Mouse (Mus musculus): ENCODE measurements around the gene Bbc3.
"Not testable (repeated sequence)": the region's sequence is repeated elsewhere in the genome, so short reads cannot be mapped to it uniquely, and the experiment has no call there.

The Bbc3 gene

GRCm38 (mm10) chr7:16308093-16308492 lies at the start of gene Bbc3:
TSS of gene Bbc3 (plus strand) at chr7:16308393.
- not testable (repeated sequence) for DNase-seq (ENCODE audit: low spot score)

DNA sequence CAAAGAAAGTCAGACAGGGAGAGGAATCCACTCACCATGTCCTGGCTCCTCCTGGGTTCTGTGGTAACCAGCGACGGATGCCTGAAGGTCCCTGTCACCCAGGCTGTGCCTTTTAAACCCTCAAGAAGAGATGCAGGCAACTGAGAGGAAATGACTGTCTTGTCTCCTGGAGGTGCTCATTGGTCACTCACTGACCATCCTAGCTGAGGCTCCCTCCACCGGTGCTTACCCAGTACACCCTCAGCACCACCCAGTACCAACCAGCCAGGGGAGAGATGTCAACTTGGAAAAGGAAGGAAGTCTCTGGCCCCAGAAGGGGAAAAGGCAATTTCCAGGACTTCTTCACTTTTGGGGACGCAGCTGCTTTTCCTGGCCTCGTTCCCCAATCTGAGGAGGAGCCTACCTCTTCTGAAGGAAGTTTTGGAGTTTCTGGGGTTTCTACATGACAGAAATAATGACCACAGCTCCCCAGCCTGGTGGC lies 49.0 kb upstream of the Bbc3 start, which contains the start of gene C5ar1:
Gene C5ar1, minus strand, starts transcription at position 431 of the 481 bp plus-strand sequence.
- no peak for DNase-seq (ENCODE audit: low spot score)

DNA sequence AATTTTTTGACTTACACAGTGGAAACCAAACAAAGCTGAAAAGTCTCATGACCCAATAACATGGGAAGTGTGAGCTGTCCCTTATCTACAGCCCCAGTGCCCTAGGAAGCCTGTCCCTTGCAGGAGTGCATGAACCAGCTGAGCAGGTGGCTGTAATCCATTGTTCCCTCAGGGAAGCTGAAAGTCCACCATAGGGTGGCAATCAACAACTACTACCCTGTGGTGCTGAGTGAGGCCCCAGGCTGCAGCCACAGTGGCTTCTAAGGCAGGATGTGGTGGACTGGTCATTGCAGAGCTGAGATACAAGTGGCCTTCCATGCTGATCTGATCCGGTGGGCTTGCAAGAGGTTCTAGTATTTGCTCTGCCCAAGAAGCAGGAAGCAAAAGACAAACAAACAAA lies 47.1 kb upstream of the Bbc3 start:
- DNase-seq (ENCODE audit: low spot score), result no peak

DNA sequence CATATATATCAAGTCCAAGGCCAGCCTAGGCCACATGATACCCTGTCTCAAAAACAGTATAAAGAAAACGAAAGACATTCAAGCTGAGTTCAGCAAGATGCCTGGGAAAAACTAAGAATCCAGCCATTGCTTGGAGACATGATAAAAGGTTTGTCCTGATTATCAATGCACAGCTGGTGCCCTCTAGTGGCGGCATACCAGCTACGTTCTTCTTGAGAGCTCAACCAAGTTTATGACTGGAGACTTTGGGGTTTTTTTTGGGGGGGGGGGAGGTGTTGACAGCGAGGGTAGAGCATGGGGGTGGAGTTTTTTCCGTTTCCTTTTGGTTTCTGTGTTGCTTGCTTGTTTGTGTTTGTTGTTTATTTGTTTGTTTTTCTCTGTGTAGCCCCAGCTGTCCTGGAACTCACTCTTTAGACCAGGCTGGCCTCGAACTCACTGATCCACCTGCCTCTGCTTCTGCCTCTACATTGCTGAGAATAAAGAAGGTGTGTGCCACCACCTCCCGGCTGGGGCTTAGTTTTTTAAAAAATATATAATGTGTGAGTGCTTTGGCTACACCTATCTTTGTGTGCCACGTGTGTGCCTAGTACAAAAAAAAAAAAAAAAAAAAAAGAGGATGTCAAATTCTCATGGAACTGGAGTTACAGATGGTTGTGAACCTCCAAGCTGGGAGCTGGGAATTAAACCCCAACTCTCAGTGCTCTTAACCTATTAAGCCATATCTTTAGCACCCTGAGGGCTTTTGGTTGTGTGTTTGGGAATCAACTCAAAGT lies 45.0 kb upstream of the Bbc3 start:
- DNase-seq (ENCODE audit: low spot score), result peak; percentile 78

DNA sequence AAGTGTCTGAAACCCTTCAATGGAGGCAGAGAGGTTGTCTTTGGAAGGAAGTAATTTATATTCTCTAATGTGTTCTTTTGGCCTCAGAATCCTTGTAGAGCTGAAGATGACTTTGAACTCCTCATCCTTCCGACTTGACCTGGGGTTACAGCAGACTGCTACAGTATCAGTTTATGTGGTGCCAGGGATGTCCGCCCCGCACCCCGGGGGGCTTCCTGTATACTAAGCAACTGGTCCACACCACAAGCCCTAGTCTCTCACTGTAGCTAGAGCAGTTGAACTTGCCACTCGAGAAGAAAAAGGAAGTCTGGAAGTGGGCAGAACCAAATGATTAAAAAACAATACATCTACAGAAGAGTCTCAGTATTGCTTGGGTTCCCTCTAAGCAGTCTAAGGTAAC lies 44.4 kb upstream of the Bbc3 start:
- DNase-seq (ENCODE audit: low spot score), result no peak

DNA sequence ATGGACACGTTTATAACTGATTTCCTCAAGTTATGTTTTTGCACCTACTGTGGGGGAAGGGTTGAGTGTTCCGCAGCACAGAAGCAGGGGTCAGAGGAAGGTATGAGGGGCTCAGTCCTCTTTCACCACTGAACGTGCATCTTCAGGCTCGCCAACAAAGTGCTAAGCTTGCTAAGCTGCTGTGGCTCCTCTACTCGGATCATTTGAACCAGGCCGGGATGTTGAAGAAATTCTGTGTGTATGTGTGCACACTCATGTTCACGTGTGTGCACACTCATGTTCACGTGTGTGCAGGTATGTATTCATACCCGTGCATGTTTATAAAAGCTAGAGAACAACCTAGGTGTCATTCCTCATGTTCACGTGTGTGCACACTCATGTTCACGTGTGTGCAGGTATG lies 42.3 kb upstream of the Bbc3 start:
- DNase-seq (ENCODE audit: low spot score), result no peak

GRCm38 (mm10) chr7:16266593-16266992 lies 41.6 kb upstream of the Bbc3 start:
- DNase-seq (ENCODE audit: low spot score), result not testable (repeated sequence)

DNA sequence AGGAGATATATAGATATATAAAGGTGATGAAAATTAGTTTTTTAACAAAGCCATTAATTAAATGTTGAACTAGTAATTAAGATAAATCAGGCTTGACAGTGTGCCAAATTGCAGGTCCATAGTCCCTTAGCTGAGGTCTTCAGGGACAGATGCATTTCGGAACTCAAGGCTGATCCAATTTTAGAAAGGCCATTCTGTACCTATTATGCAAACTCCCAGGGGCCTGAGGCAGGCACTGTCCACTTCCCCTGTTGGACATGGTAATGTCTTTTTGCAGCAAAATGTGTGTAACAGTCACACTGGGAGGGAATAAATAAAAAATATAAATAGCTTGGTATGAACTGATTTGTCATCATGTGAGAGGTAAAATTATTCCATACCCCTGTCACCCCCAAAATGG lies 37.1 kb upstream of the Bbc3 start:
- no peak for DNase-seq (ENCODE audit: low spot score)

DNA sequence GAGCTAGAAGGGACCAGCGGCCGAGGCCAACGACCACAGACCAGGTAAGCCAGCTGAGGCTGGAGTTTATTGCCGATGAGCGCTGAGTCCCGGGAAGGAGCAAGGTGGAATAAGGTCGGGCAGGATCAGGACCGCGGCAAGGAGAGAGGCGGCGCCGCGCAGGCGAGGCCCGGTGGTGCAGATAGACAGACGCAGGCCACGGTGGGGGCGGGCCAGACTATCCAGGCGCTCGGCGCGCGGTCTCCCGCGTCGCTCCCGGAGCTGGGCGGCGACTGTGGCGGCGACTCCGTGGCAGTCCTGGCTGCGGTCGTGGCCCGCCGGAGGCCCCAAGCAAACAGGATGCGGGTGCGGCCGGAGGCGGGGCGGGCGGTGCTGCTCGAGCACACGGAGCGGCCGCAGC lies 35.5 kb upstream of the Bbc3 start:
- peak; percentile 55 for DNase-seq (ENCODE audit: low spot score)

GRCm38 (mm10) chr7:16273081-16273765 lies 35.0 kb upstream of the Bbc3 start, which contains the start of gene Inafm1:
TSS of gene Inafm1 (minus strand) at chr7:16273617.
- peak; percentile 78 for DNase-seq (ENCODE audit: low spot score)

DNA sequence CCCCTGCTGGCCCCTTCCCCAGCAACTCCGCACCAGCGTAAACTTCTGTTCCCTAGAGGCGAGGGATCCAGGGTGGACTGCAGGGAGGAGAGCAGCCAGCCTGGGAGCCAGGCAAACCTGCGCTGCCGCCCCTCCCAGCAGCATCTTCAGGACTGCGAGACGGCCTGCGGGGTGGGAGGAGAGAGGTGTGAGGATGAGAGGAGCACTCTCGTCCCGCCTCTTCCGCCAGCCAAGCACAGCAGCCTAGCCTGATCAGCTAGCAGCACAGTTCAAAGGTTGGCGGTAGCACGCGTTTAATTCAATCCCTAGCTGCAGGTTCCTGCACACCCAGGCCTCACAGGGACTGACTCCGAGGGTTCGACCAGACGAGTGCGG lies 34.4 kb upstream of the Bbc3 start:
- DNase-seq (ENCODE audit: low spot score), result no peak

DNA sequence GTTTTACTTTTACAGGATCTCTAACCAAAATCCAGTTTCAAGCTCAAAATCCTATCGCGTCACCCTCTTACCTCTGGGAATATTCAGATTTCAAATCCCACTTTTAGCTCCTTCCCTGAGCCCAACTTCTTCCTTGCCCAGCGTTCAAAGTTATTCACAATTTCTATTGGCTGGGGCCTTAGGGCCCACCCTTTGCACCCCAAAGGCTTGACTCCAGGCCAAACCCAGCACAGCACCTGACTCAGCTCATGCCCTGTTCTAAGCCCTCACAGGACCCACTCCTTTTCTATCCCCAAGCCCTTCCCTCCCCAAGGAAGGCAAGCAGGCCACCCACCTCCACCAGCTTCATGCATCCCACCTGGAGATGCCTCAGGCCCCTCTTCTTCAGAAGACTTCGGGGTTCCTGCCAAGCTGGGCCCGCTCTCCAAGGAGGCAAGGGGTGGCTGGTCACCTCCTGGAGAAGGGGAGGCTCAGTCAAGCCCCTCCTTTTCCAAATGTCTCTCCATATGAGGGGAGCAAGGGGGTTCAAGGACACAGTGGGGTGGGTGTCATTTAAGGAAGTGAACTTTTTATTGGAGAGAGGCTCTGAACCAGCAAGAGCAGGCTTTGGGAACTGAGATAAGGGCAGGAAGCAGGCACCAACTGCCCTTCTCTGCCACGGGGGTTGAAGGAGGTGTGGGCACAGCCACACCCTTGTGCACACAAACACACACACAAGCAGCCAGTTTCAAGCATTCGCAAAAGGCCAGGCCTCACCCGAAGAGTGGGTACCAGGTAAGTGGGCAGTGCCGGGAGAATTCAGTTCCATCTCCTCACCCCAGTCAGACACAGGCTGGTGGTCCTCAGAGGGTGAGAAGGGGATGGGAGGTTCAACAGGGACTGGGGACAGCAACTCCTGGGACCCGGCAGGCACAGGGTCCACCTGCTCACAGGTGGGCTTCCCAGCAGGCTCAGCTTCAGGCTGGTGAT lies 33.0 kb upstream of the Bbc3 start:
- DNase-seq (ENCODE audit: low spot score), result no peak

DNA sequence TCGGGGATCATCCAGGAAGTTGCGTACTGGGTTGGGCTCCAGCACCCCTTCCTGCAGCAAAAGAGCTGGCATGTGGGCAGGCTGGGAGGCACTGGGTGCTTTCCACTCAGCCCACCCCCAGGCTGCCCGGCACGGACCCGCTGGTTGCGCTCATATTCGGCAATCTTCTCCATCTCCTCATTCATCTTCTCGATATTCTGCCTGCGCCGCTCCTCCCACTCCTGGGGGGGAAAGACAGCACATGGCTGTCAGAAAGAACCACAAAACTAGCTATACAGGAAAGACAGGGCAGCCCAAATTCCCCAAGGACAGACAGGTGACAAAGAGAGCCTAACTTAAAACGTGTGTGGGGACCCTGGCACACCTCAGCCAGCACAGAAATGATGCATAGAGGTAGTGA lies 27.5 kb upstream of the Bbc3 start:
- DNase-seq (ENCODE audit: low spot score), result no peak

GRCm38 (mm10) chr7:16282334-16282733 lies 25.9 kb upstream of the Bbc3 start:
- DNase-seq (ENCODE audit: low spot score), result no peak

- no peak for DNase-seq (ENCODE audit: low spot score)
Observed at GRCm38 (mm10) chr7:16284001-16284400, 24.2 kb upstream of the Bbc3 start.

- DNase-seq (ENCODE audit: low spot score), result no peak
Observed at GRCm38 (mm10) chr7:16284904-16285303, 23.3 kb upstream of the Bbc3 start.

DNA sequence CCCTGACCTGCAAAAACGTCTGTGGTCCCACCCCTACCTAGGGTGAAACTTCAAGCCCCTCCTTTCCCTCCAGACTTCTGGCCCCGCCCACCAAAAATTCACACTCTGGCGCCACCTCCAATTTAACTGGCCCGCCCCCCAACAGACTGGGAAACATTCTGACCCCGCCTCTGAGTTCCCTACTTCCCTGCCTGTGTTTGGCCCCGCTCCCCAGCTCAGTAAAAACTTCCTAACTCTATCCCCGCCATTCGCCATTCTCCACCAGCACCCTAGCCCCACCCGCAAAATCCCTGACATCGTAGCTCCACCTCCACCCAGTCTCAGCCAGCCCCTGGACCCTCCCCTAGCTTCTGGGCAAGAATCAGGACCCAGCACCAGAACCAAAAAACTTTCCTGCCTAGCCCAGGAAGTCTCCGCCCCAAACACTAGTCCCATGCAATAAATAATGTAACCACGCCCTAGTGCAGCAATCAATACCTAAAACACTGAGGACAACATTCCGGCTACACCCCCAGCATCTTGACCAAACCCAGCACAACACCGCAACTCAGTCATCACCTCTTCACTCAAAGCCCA lies 22.7 kb upstream of the Bbc3 start:
- DNase-seq (ENCODE audit: low spot score), result peak; percentile 72

DNA sequence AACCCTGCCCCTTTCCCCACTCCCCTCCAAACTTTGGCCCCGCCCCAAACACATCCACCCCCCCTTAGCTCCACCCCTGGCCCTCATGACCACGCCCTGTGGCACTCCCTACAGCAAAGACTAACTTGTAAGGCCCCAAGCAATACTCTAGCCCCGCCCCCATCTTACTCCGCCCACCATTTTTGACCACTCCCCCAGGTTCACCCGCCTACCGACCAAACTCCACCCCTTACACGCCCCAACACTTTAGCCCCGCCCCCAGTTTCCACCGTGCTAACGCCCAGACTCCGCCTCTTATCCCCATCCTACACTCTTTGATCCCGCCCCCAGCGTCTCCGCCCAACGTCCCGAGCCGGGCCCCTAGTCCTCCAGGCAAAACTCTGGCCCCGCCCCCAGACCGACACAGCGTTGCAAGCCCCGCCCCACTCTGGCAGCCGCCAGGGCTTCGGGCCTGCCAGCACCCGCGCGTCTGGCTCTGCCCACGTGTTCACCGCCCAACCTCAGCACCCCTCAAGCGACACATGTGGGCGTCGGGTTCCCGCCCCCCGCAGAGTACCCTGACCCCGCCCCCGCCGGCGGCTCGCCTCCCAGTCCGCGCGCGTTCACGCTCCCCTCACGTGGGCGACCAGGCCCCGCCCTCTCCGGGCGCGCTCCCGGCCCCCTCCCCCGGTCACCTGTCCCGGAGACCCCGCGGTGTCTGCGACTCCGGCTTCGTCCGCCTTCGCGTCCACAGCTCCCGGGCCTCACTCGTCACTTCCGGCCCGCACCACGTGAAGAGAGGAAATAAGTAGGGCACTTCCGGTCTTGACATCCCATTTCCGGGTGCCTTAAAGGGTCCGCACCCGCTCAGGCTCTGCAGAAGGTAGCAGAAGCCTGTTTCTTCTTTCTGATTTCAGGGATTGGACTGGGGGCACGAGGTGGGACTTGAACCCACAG lies 21.9 kb upstream of the Bbc3 start, which contains the start of gene Ccdc9:
Gene Ccdc9, minus strand, starts transcription at position 770 of the 936 bp plus-strand sequence.
- peak; percentile 100 for DNase-seq (ENCODE audit: low spot score)

DNA sequence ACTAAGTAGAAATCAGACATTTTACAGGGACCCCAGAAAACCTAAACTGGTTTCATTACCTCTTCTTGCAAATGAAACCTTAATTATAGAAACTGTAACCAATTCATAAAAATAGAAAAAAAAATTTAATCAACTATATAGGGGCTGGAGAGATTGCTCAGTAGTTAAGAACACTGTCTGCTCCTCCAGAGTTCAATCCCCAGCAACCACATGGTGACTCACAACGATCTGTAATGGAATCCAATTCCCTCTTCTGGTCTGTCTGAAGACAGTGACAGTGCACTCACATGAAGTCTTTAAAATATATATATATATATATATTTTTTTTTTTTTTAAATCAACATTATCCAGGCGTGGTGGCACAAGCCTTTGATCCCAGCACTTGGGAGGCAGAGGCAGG lies 21.2 kb upstream of the Bbc3 start:
- DNase-seq (ENCODE audit: low spot score), result no peak

- no peak for DNase-seq (ENCODE audit: low spot score)
Observed at GRCm38 (mm10) chr7:16287791-16288190, 20.4 kb upstream of the Bbc3 start.

GRCm38 (mm10) chr7:16294346-16294745 lies 13.8 kb upstream of the Bbc3 start:
- no peak for DNase-seq (ENCODE audit: low spot score)

Data from urinary bladder, postnatal 25 days (tissue).